Mouse (Mus musculus) kidney, embryonic 16.5 days (tissue): ENCODE data around the gene Sgf29. TPM values are rescaled to one million over a fixed set of nuclear protein-coding genes. Genes with fewer than 3 reads are reported as not detected.

Experiments
- ATAC-seq: fragments of 200-750 bp; cut with Nextera tagmentation; 2 replicates; pipeline ENCODE4 v1.8.0; 2017; ENCODE audit warnings: moderate TSS enrichment; ENCODE audit not compliant: low FRiP score, low TSS enrichment
- H3K27ac ChIP-seq: fragments of 300-500 bp; sonication (generic); 2 replicates; pipeline ENCODE4 v1.5.1; 2014; ENCODE audit warnings: low read length
- H3K27me3 ChIP-seq: fragments of 300-500 bp; sonication (generic); 2 replicates; pipeline ENCODE4 v1.6.1; 2014; ENCODE audit warnings: low read length, control low read depth, mixed read lengths; ENCODE audit not compliant: insufficient read depth
- H3K36me3 ChIP-seq: fragments of 300-500 bp; sonication (generic); 2 replicates; pipeline ENCODE4 v1.6.1; 2014; ENCODE audit warnings: low read length, control low read depth, mixed read lengths; ENCODE audit not compliant: insufficient read depth
- H3K4me1 ChIP-seq: fragments of 300-500 bp; sonication (generic); 2 replicates; pipeline ENCODE4 v1.6.1; 2014; ENCODE audit warnings: low read length, control low read depth, mixed read lengths; ENCODE audit not compliant: insufficient read depth
- H3K4me2 ChIP-seq: fragments of 300-500 bp; sonication (generic); replicated peaks from 2 replicates; pipeline ENCODE4 v1.6.1; 2014; ENCODE audit warnings: low read depth, low read length
- H3K4me3 ChIP-seq: fragments of 300-500 bp; sonication (generic); 2 replicates; pipeline ENCODE4 v1.5.1; 2014; ENCODE audit warnings: mild to moderate bottlenecking, low read length
- H3K9ac ChIP-seq: fragments of 300-500 bp; sonication (generic); replicated peaks from 2 replicates; pipeline ENCODE4 v1.6.1; 2014; ENCODE audit warnings: low read length
- H3K9me3 ChIP-seq: fragments of 300-500 bp; sonication (generic); 2 replicates; pipeline ENCODE4 v1.6.1; 2016; ENCODE audit warnings: low read length, control low read depth
- WGBS: fragments of 180-500 bp; shearing (Covaris S2); extraction: QIAGEN DNeasy Blood & Tissue Kit; methylation state at CpG from one replicate; pipeline ENCODE4 v1.1.7; 2014; 5-methylcytosine and 5-hydroxymethylcytosine counted together
- polyA plus RNA-seq: library from polyadenylated mRNA; unstranded; fragments of >200 nt; fragmentation: Nextera tagmentation; extraction: Ambion mirVana; gene quantifications from 2 replicates; pipeline ENCODE4 v1.2.1, GENCODE M21; 2015

Sgf29 gene
- polyA plus RNA-seq, 1 experiment from 2014 or later: 57.2 TPM

DNA sequence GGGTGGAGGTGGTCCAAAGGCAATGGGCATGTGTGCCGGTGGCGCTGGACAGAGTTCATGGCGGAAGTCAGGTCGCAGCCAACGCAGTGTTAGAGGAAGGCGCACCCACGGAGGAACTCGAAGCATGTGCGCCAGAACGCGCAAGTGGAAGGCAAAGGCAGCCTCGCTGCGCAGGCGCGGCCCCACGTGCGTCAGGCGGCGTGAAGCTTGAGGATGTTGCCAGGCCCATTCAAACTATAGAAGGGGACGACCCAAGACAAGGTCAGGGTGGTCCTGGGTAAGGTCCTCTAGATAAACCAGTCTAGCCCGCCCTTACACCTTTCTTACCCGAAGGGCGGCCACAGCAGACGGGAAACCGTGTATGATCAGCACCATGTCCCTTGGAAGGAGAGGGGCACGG is 43.3 kb downstream of the Sgf29 start:
- H3K36me3 ChIP-seq: peaks cover 13% of the 10 kb centered on the region; the same call in 1 of the 2 replicates
- H3K4me1 ChIP-seq: peaks cover 18% of the 10 kb centered on the region
- WGBS: 93% methylated on average over 26 of the region's 26 CpGs
- no peak for ATAC-seq
- H3K27ac ChIP-seq: no peak overlapping the region
- no peak overlapping the region for H3K9ac ChIP-seq
- no peak overlapping the region for H3K4me3 ChIP-seq
- no peaks in the 10 kb centered on the region for H3K27me3 ChIP-seq
- H3K9me3 ChIP-seq: no peaks in the 10 kb centered on the region
- no peak overlapping the region for H3K4me2 ChIP-seq

DNA sequence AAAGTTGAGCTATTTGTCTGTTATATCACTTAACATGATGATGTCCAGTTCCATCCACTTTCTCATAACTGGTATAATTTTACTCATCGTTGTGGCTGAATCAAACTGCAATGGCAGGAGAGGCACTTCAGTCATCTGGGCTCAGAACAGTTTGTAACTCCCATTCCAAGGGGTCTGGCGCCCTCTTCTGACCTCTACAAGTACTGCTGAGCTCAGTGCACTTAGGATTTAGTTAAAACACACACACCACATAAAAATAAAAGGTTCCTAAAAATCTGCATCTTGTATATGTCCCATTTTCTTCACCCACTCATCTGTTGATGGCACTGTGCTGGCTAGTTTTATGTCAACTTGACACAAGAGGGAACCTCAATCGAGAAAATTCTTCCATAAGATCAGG is 44.1 kb downstream of the Sgf29 start:
- Histone ChIP-seq H3K4me1 (peaks cover 18% of the 10 kb centered on the region), H3K27me3 (no peaks in the 10 kb centered on the region), H3K9me3 (no peaks in the 10 kb centered on the region), H3K36me3 (peaks cover 13% of the 10 kb centered on the region; the same call in 1 of the 2 replicates), H3K4me2 (no peak overlapping the region), H3K27ac (no peak overlapping the region), H3K9ac (no peak overlapping the region), H3K4me3 (no peak overlapping the region)
- 32% methylated on average over 3 of the region's 3 CpGs for WGBS
- ATAC-seq: no peak

DNA sequence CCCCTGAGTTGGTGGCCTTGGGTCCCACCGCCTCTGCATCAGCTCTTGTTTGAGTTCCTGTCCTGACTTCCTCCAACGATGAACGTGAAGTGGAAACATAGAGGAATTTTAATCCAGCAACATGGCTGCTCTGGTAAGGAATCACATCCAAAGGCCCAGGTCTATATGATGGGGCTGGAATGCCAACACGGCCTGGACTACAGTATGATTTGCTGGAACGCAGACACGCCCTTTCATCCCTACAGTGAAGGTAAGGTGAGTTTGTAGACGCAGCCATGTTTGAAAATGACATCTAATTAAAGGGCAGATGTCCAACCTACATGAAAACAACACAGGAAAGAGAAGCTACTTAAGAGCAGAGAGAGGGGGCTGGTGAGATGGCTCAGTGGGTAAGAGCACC is 44.7 kb downstream of the Sgf29 start:
- Histone ChIP-seq H3K4me3 (no peak overlapping the region), H3K27ac (no peak overlapping the region), H3K4me2 (no peak overlapping the region), H3K27me3 (no peaks in the 10 kb centered on the region), H3K9ac (no peak overlapping the region), H3K36me3 (peaks cover 13% of the 10 kb centered on the region; the same call in 1 of the 2 replicates), H3K4me1 (peaks cover 18% of the 10 kb centered on the region), H3K9me3 (no peaks in the 10 kb centered on the region)
- ATAC-seq: no peak
- WGBS: 83% methylated on average over 7 of the region's 7 CpGs

DNA sequence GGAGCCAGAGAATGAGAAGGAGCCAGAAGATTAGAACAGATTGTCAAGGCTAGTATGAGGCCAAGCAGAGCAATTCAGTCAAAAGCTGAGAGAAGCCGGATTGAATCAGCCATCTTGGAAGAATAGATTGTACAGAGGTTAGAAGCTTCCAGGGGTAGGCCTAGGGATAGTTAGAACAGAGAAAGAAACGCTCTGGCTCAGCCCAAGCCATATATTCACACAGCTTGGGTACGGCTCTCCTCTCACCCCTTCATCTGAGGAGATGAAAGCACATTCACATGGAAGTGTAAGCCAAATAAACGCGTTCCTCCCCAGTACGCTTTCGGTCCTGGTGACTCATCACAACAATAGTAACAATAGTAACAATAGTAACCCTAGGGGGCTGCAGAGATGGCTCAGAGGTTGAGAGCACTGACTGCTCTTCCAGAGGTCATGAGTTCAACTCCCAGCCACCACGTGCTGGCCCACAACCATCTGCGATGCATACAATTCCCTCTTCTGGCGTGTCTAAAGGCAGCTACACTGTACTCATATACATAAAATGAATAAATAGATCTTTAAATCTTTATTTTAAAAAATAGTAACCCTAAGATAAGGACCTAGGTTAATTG is 45.4 kb downstream of the Sgf29 start:
- no peaks in the 10 kb centered on the region for H3K27me3 ChIP-seq
- 28% methylated on average over 10 of the region's 10 CpGs for whole genome bisulfite sequencing
- peak overlapping the region; percentile 50 for H3K4me2 ChIP-seq
- no peaks in the 10 kb centered on the region for H3K9me3 ChIP-seq
- ATAC-seq: no peak
- peak overlapping the region; percentile 87 for H3K9ac ChIP-seq
- H3K36me3 ChIP-seq: peaks cover 13% of the 10 kb centered on the region; the same call in 1 of the 2 replicates
- peak overlapping the region; percentile 87 for H3K4me3 ChIP-seq
- H3K4me1 ChIP-seq: peaks cover 18% of the 10 kb centered on the region
- H3K27ac ChIP-seq: 0 out of 2 replicates have a peak overlapping the region, but pooled peaks have one; percentile 97

DNA sequence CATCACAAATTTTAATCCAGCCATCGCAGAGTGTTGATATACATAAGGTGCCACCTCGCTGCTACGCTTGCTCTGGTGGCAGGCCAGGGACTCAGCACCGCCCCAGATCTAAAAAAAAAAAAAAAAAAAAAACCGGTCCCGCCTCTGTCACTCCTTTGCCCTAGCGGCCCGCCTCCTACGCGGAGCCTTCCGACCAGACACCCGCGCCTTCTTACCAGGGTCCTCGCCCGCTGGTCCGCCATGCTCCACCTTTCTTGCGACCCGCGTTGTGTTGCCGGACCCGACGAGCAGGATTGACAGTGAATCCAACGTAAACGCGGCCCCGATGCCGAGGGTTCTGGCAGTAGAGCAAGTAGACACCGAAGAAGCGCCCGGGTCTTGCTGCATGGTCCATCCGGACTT is 46.1 kb downstream of the Sgf29 start, which contains the start of gene Bola2:
TSS of gene Bola2 (plus strand) at position 192 of the 402 bp plus-strand sequence.
- peaks cover 18% of the 10 kb centered on the region for H3K4me1 ChIP-seq
- no peaks in the 10 kb centered on the region for H3K27me3 ChIP-seq
- H3K36me3 ChIP-seq: peaks cover 13% of the 10 kb centered on the region; the same call in 1 of the 2 replicates
- H3K4me2 ChIP-seq: peak within 1 kb of the TSS; percentile 91
- WGBS: under 1% methylated on average over 31 of the region's 31 CpGs
- peak; percentile 66 for ATAC-seq
- no peaks in the 10 kb centered on the region for H3K9me3 ChIP-seq
- peak within 1 kb of the TSS; percentile 87 for H3K9ac ChIP-seq
- H3K27ac ChIP-seq: peak within 1 kb of the TSS; percentile 97
- peak within 1 kb of the TSS; percentile 87 for H3K4me3 ChIP-seq

DNA sequence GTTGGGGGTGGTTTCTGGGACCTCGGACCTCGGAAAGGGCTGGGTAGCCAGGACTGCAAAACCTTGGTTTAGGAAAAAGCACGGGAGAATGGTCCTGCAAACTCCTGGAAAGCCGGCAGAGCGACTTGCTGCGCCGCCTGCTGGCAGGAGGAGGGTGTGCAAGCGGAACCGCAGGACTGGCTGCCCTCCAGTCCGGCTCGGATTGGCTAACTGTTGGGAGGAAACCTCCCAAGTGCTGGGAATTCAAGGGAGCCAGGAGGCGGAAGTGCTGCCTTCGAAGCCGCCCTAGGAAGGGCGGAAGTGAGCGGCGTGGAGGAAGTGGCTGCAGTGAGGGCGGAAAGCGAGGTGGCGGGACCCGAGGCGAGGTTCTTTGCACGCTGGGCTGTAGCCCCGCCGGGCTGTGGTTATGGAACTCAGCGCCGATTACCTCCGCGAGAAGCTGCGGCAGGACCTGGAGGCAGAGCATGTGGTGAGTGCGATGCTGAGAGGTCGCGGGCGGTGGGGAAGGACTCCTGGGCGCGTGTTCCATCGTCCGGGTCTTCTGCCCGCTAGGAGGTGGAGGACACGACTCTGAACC is 46.6 kb downstream of the Sgf29 start, which contains the start of gene Slx1b:
TSS of gene Slx1b (minus strand) at position 154 of the 577 bp plus-strand sequence.
- WGBS: under 1% methylated on average over 40 of the region's 40 CpGs
- no peaks in the 10 kb centered on the region for H3K27me3 ChIP-seq
- ATAC-seq: peak; percentile 97
- H3K9ac ChIP-seq: peak within 1 kb of the TSS; percentile 87
- no peaks in the 10 kb centered on the region for H3K9me3 ChIP-seq
- H3K27ac ChIP-seq: peak within 1 kb of the TSS; percentile 97
- H3K4me3 ChIP-seq: peak within 1 kb of the TSS; percentile 87
- H3K4me2 ChIP-seq: peak within 1 kb of the TSS; percentile 91
- H3K36me3 ChIP-seq: peaks cover 13% of the 10 kb centered on the region; the same call in 1 of the 2 replicates
- H3K4me1 ChIP-seq: peaks cover 18% of the 10 kb centered on the region

DNA sequence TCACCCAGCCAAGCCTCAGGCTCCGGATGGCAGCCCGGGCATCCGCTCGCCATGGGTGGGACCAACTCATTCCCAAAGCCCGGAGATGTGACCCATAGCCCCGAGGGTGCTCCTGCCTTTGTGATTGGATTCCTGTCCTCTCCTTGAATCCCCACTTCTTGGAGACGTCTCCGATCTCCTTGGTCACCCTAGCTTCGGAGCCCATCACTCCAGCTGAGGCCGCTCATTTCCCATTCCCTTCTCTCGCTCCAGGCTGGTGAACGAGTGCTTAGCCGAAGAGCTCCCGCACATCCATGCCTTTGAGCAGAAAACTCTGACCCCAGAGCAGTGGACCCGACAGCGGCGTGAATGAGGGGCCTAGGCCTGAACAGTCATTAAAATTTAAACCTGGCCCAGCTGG is 47.2 kb downstream of the Sgf29 start:
- H3K4me1 ChIP-seq: peaks cover 20% of the 10 kb centered on the region
- ATAC-seq: peak; percentile 0; the same call in 1 of the 2 replicates
- 2% methylated on average over 17 of the region's 17 CpGs for WGBS

DNA sequence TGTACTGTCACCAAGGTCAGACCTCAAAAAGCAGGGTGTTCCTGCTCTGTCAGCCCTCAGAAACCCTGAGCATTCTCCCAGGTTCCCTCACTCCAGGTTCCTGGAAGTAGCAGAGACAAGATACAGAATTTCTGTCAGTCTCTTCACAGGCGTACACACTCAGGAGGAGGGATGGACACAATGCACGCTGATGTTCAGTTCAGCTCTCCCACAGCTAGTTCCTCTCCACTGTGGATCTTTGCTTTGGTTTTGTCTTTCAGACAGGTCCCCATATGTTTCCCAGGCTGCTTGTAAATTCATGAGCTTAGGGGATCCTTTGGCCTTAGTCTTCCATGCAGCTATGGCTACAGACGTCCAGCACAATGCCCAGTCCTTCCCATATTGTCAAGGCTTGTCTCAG is 47.8 kb downstream of the Sgf29 start:
- WGBS: 73% methylated on average over 3 of the region's 3 CpGs
- ATAC-seq: no peak
- H3K4me2 ChIP-seq: peak overlapping the region; percentile 91

More for the DNA sequence above, 47.2 kb downstream of the Sgf29 start:
- Histone ChIP-seq H3K4me3 (peak overlapping the region; percentile 87), H3K36me3 (peaks cover 8% of the 10 kb centered on the region; the same call in 1 of the 2 replicates), H3K27me3 (no peaks in the 10 kb centered on the region), H3K27ac (no peak overlapping the region), H3K4me2 (peak overlapping the region; percentile 91), H3K9me3 (no peaks in the 10 kb centered on the region), H3K9ac (peak overlapping the region; percentile 83)

DNA sequence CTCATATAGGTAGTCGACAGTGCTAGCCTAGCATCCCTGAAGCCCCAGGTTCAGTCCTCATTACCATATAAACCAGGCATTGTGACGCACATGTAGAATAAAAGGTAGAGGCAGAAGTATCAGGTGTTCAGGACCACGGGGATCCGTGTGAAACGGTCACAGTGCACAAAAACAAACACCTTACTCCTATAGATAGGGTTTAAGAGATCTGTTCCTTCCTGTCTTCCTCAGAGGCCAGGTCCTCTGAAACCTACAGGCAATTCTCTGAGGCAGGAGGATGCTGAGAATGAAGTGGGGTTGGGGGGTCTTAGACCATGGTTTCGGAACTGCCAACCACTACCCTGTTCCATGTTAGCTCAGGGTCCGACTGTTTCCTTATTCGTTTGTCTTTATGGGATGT is 48.7 kb downstream of the Sgf29 start:
- H3K27ac ChIP-seq: no peak overlapping the region
- no peaks in the 10 kb centered on the region for H3K9me3 ChIP-seq
- H3K36me3 ChIP-seq: no peaks in the 10 kb centered on the region
- no peak overlapping the region for H3K9ac ChIP-seq
- H3K4me1 ChIP-seq: peaks cover 20% of the 10 kb centered on the region
- H3K4me2 ChIP-seq: no peak overlapping the region
- no peaks in the 10 kb centered on the region for H3K27me3 ChIP-seq
- no peak overlapping the region for H3K4me3 ChIP-seq
- WGBS: 92% methylated on average over 8 of the region's 8 CpGs
- no peak for ATAC-seq

More for the DNA sequence above, 47.8 kb downstream of the Sgf29 start:
- Histone ChIP-seq H3K27ac (no peak overlapping the region), H3K27me3 (no peaks in the 10 kb centered on the region), H3K9ac (peak overlapping the region; percentile 83), H3K4me1 (peaks cover 20% of the 10 kb centered on the region), H3K4me3 (peak overlapping the region; percentile 87), H3K9me3 (no peaks in the 10 kb centered on the region), H3K36me3 (peaks cover 2% of the 10 kb centered on the region; the same call in 1 of the 2 replicates)
